In genomic region chr11:97308806-97309450, GRCm38 (mm10) we compare ENCODE assay signal across 8 mouse cellular contexts. TPM values are rescaled to one million over a fixed set of nuclear protein-coding genes. Genes with fewer than 3 reads are reported as not detected.
DNase-seq lines count a peak whose midpoint lies in the region; ATAC-seq and TF ChIP-seq lines count a peak whose summit lies in the region.

No protein-coding gene starts in this region.

- no peak for DNase-seq in layer of hippocampus, adult 2 months (ENCODE audit: low spot score in 2 of 2)
- no peak for DNase-seq in layer of hippocampus, postnatal 14 days (ENCODE audit: low spot score in 2 of 2)
- DNase-seq in embryonic facial prominence, embryonic 11.5 days (ENCODE audit: low spot score): no peak
- DNase-seq in naive thymus-derived CD4-positive, alpha-beta T cell, adult 2 months (ENCODE audit: low read depth): peak; percentile 12
- DNase-seq in ovary, postnatal 36 days (ENCODE audit: low spot score): no peak
- DNase-seq in right cerebral cortex, postnatal 14 days: no peak

- H3K27ac ChIP-seq in layer of hippocampus, adult 2 months: peak overlapping the region; percentile 85
- no peak overlapping the region for H3K27ac ChIP-seq in embryonic facial prominence, embryonic 11.5 days (replicated peaks; ENCODE audit: low read depth, low read length)
- H3K27ac ChIP-seq in intestine, embryonic 16.5 days (ENCODE audit: low read length): peak overlapping the region; percentile 90

- H3K27me3 ChIP-seq in embryonic facial prominence, embryonic 11.5 days (ENCODE audit: control insufficient read depth, insufficient read depth, low read length): no peaks in the 10 kb centered on the region
- no peaks in the 10 kb centered on the region for H3K27me3 ChIP-seq in intestine, embryonic 16.5 days (replicated peaks; ENCODE audit: control insufficient read depth, insufficient read depth, low read length)

- WGBS in embryonic facial prominence, embryonic 11.5 days: 49% methylated on average over 3 of the region's 3 CpGs
- 33% methylated on average over 3 of the region's 3 CpGs for WGBS in intestine, embryonic 16.5 days

- 0 out of 2 replicates have a peak, but pooled peaks cover 3% of the 10 kb centered on the region for H3K4me1 ChIP-seq in embryonic facial prominence, embryonic 11.5 days (ENCODE audit: control insufficient read depth, insufficient read depth, low read length)
- H3K4me1 ChIP-seq in intestine, embryonic 16.5 days (ENCODE audit: control insufficient read depth, insufficient read depth, low read length): peaks cover 15% of the 10 kb centered on the region

- ATAC-seq in embryonic facial prominence, embryonic 11.5 days (replicated peaks; ENCODE audit: insufficient number of reproducible peaks, low FRiP score, low TSS enrichment, low read depth): no peak
- no peak for ATAC-seq in intestine, embryonic 16.5 days
- ATAC-seq in cerebellum, adult (ENCODE audit: insufficient number of reproducible peaks, low FRiP score, low TSS enrichment): no peak

- H3K36me3 ChIP-seq in embryonic facial prominence, embryonic 11.5 days (replicated peaks; ENCODE audit: control insufficient read depth, insufficient read depth, low read depth, low read length): no peaks in the 10 kb centered on the region
- H3K36me3 ChIP-seq in intestine, embryonic 16.5 days (ENCODE audit: control insufficient read depth, insufficient read depth, low read length): no peaks in the 10 kb centered on the region

- no peaks in the 10 kb centered on the region for H3K9me3 ChIP-seq in embryonic facial prominence, embryonic 11.5 days (replicated peaks; ENCODE audit: control insufficient read depth, low read length)
- no peaks in the 10 kb centered on the region for H3K9me3 ChIP-seq in intestine, embryonic 16.5 days (ENCODE audit: control insufficient read depth, low read length)

- H3K4me3 ChIP-seq in layer of hippocampus, adult 2 months: peak overlapping the region; percentile 57
- peak overlapping the region; percentile 32 for H3K4me3 ChIP-seq in embryonic facial prominence, embryonic 11.5 days (ENCODE audit: low read depth, low read length)
- peak overlapping the region; percentile 54 for H3K4me3 ChIP-seq in intestine, embryonic 16.5 days (ENCODE audit: low read length)

- H3K9ac ChIP-seq in embryonic facial prominence, embryonic 11.5 days (replicated peaks; ENCODE audit: low read length): no peak overlapping the region; the same call in 1 of the 2 replicates
- peak overlapping the region; percentile 74 for H3K9ac ChIP-seq in intestine, embryonic 16.5 days (ENCODE audit: low read depth, low read length)

- no peak for TF ChIP-seq CTCF in layer of hippocampus, adult 2 months (conservative IDR thresholded peaks at IDR 0.05)

- H3K4me2 ChIP-seq in embryonic facial prominence, embryonic 11.5 days (ENCODE audit: low read depth, low read length): peak overlapping the region; percentile 64; the same call in 1 of the 2 replicates
- H3K4me2 ChIP-seq in intestine, embryonic 16.5 days (ENCODE audit: low read depth, low read length): peak overlapping the region; percentile 91

RNA-seq across cellular contexts. Expression of gene Mrpl45, which starts 6.6 kb away (rescaled TPM):
- 10 to 100 TPM; 24.9 to 30.3 TPM for total RNA-seq in layer of hippocampus, adult 2 months (2021)
- total RNA-seq in layer of hippocampus, postnatal 14 days (2021): 10 to 100 TPM; 20.4 to 22.7 TPM
- 57.2 and 61.3 TPM in 2 replicates for polyA plus RNA-seq in embryonic facial prominence, embryonic 11.5 days (2014; fragmentation: Nextera tagmentation; extraction: Ambion mirVana)
- 65.0 and 65.4 TPM in 2 replicates for polyA plus RNA-seq in intestine, embryonic 16.5 days (2015; fragmentation: Nextera tagmentation; extraction: Ambion mirVana)

RNA-seq across cellular contexts. Expression of gene Npepps, which starts 28.5 kb away (rescaled TPM):
- 100 to 1,000 TPM; 142 to 151 TPM for total RNA-seq in layer of hippocampus, adult 2 months (2021)
- 100 to 1,000 TPM; 138 TPM for total RNA-seq in layer of hippocampus, postnatal 14 days (2021)
- 70.3 and 75.1 TPM in 2 replicates for polyA plus RNA-seq in embryonic facial prominence, embryonic 11.5 days (2014; fragmentation: Nextera tagmentation; extraction: Ambion mirVana)
- polyA plus RNA-seq in intestine, embryonic 16.5 days (2015; fragmentation: Nextera tagmentation; extraction: Ambion mirVana): 95.7 and 101 TPM in 2 replicates

RNA-seq across cellular contexts. Expression of gene Gpr179, which starts 42.9 kb away (rescaled TPM):
- total RNA-seq in layer of hippocampus, adult 2 months (2021): under 1 TPM; 0.20 to 0.33 TPM
- total RNA-seq in layer of hippocampus, postnatal 14 days (2021): under 1 TPM; 0.21 to 0.24 TPM
- polyA plus RNA-seq in embryonic facial prominence, embryonic 11.5 days (2014; fragmentation: Nextera tagmentation; extraction: Ambion mirVana): 0.01 and 0.04 TPM in 2 replicates
- 0.11 and 0.13 TPM in 2 replicates for polyA plus RNA-seq in intestine, embryonic 16.5 days (2015; fragmentation: Nextera tagmentation; extraction: Ambion mirVana)

RNA-seq across cellular contexts. Expression of gene Socs7, which starts 53.4 kb away (rescaled TPM):
- 10 to 100 TPM; 79.5 to 79.7 TPM for total RNA-seq in layer of hippocampus, adult 2 months (2021)
- total RNA-seq in layer of hippocampus, postnatal 14 days (2021): 10 to 100 TPM; 75.2 to 77.8 TPM
- polyA plus RNA-seq in embryonic facial prominence, embryonic 11.5 days (2014; fragmentation: Nextera tagmentation; extraction: Ambion mirVana): 2.4 and 2.8 TPM in 2 replicates
- polyA plus RNA-seq in intestine, embryonic 16.5 days (2015; fragmentation: Nextera tagmentation; extraction: Ambion mirVana): 1.8 and 2.1 TPM in 2 replicates
